Mouse (Mus musculus) stomach, embryonic 15.5 days (tissue): ENCODE measurements at regions not wholly inside any gene's neighbourhood (a gene's known extent, or its start where the extent isn't known, plus 50 kb on each side); places are given as distances from the start of the nearest gene placed in this dataset.

Experiments used
- ATAC-seq: fragments of 200-750 bp; cut with Nextera tagmentation; 2 replicates; pipeline ENCODE4 v1.8.0; 2017; ENCODE audit warnings: low read depth, moderate number of reproducible peaks, moderate TSS enrichment; ENCODE audit not compliant: insufficient read depth, low FRiP score
- H3K27ac ChIP-seq: fragments of 300-500 bp; sonication (generic); 2 replicates; pipeline ENCODE4 v1.5.1; 2015; ENCODE audit warnings: mild to moderate bottlenecking, inconsistent platforms
- H3K27me3 ChIP-seq: fragments of 300-500 bp; sonication (generic); replicated peaks from 2 replicates; pipeline ENCODE4 v1.6.1; 2015; ENCODE audit warnings: inconsistent platforms
- H3K36me3 ChIP-seq: fragments of 300-500 bp; sonication (generic); 2 replicates; pipeline ENCODE4 v1.6.1; 2015; ENCODE audit warnings: inconsistent platforms
- H3K4me1 ChIP-seq: fragments of 300-500 bp; sonication (generic); 2 replicates; pipeline ENCODE4 v1.6.1; 2015; ENCODE audit warnings: inconsistent platforms
- H3K4me2 ChIP-seq: fragments of 300-500 bp; sonication (generic); 2 replicates; pipeline ENCODE4 v1.6.1; 2015; ENCODE audit warnings: mild to moderate bottlenecking, inconsistent platforms
- H3K4me3 ChIP-seq: fragments of 300-500 bp; sonication (generic); replicated peaks from 2 replicates; pipeline ENCODE4 v1.5.1; 2015; ENCODE audit warnings: inconsistent platforms
- H3K9ac ChIP-seq: fragments of 300-500 bp; sonication (generic); 2 replicates; pipeline ENCODE4 v1.6.1; 2015; ENCODE audit warnings: inconsistent platforms
- H3K9me3 ChIP-seq: fragments of 300-500 bp; sonication (generic); 2 replicates; pipeline ENCODE4 v1.6.1; 2016; ENCODE audit warnings: inconsistent platforms
- WGBS: fragments of 180-500 bp; shearing (Covaris S2); methylation state at CpG from one replicate; pipeline ENCODE4 v1.1.7; 2015; 5-methylcytosine and 5-hydroxymethylcytosine counted together

- Histone ChIP-seq H3K9ac (no peak overlapping the region), H3K4me3 (no peak overlapping the region), H3K9me3 (no peaks in the 10 kb centered on the region), H3K27ac (no peak overlapping the region), H3K4me1 (no peaks in the 10 kb centered on the region), H3K4me2 (no peak overlapping the region), H3K36me3 (no peaks in the 10 kb centered on the region), H3K27me3 (no peaks in the 10 kb centered on the region)
- WGBS, result 18% methylated on average over 6 of the region's 6 CpGs
- no peak; the same call in 1 of the 2 replicates for ATAC-seq
These were observed 65.5 kb upstream of the Fam98a start for GRCm38 (mm10) chr17:75617280-75617679.

DNA sequence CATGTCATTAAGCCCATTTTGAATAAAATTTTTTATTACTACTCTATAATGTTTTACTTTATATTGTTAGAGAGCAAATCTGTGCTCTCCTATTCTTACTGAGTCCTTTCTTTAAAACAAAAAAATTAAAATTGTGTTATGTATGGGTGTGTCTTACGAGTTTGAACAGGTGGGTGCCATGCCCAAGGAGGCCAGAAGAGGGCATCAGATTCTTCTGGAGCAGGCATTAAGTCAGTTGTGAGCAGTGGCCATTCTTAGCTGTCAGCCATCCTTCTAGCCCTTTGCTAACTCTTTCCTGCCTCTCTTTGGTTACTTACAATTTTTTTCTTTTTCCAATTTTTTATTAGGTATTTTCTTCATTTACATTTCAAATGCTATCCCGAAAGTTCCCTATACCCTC is 63.6 kb upstream of the Fam98a start:
- H3K4me3 ChIP-seq, result no peak overlapping the region
- no peak overlapping the region for H3K9ac ChIP-seq
- H3K27me3 ChIP-seq, result no peaks in the 10 kb centered on the region
- no peak overlapping the region for H3K27ac ChIP-seq
- WGBS, result 81% methylated on average over 2 of the region's 2 CpGs
- no peaks in the 10 kb centered on the region for H3K4me1 ChIP-seq
- H3K36me3 ChIP-seq, result no peaks in the 10 kb centered on the region
- H3K4me2 ChIP-seq, result no peak overlapping the region
- ATAC-seq, result no peak
- no peaks in the 10 kb centered on the region for H3K9me3 ChIP-seq

DNA sequence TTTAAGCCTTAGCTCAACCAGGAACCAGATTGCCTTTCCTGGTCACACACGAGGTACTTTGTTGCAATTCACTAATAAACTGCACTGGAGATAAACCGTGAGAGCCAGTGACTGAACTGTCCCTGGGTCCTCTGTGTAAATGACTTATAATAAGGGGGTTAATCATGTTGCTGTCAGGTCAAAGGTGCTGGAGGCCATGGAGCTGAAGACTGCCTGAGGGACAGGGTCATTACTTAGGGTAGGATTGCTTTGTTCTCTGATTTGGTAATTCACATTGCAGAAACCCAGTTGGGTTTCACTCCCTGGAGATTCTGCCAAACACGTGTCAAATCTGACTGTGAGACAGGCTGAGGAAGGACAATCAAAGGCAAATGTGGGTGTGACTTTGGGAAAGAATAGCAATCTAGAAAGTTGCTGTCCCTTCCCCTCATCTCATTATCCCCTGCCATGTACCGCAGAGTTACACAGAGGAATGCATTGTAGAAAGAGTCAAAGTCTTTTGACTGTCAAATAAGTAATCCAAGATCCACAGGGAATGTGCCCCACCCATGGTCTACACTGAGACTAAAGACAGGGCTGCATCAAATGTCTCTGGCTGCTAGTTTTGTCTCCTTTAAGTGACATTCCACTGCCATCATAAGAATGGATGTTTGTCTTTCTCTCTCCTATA is 51.8 kb upstream of the Fam98a start:
- Histone ChIP-seq H3K4me1 (no peaks in the 10 kb centered on the region), H3K27ac (no peak overlapping the region), H3K36me3 (no peaks in the 10 kb centered on the region), H3K9ac (no peak overlapping the region), H3K4me2 (no peak overlapping the region), H3K9me3 (no peaks in the 10 kb centered on the region), H3K4me3 (no peak overlapping the region), H3K27me3 (no peaks in the 10 kb centered on the region)
- whole genome bisulfite sequencing, result 18% methylated on average over 4 of the region's 4 CpGs
- ATAC-seq, result no peak
